Mouse (Mus musculus): Measurements from ENCODE around the gene Aarsd1. TPM values are rescaled to one million over a fixed set of nuclear protein-coding genes. Genes with fewer than 3 reads are reported as not detected.
"Not testable (repeated sequence)": the region's sequence is repeated elsewhere in the genome, so short reads cannot be mapped to it uniquely, and the experiment has no call there.

Aarsd1 gene
- 10 to 100 TPM; 21.8 to 38.2 TPM for total RNA-seq (2021)
- polyA plus RNA-seq (2012; rRNA removed): 25.0 and 28.1 TPM in 2 replicates
- long read RNA-seq, transcript Aarsd1-201 (12 exons, 1,516 nt): major isoform, 62 of 71 reads
- long read RNA-seq, partial matches to known transcripts: 6 of 71 reads
- long read RNA-seq, other reads (novel, unspliced or antisense): 3 of 71 reads

- DNase-seq: peak; percentile 93
Measured at GRCm38 (mm10) chr11:101417101-101417855, at the start of gene Aarsd1. Aarsd1 (minus strand) TSS chr11:101417615.

GRCm38 (mm10) chr11:101466552-101466950 lies 49.1 kb upstream of the Aarsd1 start:
- not testable (repeated sequence) for DNase-seq

GRCm38 (mm10) chr11:101465869-101466551 lies 48.6 kb upstream of the Aarsd1 start, which contains the start of gene Vat1:
Vat1 (minus strand) TSS chr11:101466230.
- peak; percentile 87 for DNase-seq

- peak; percentile 82 for DNase-seq
Measured at GRCm38 (mm10) chr11:101465101-101465868, 47.9 kb upstream of the Aarsd1 start.

GRCm38 (mm10) chr11:101464211-101465100 lies 47.0 kb upstream of the Aarsd1 start, which contains the start of gene Rnd2:
Rnd2 (plus strand) TSS chr11:101464999.
- DNase-seq: peak; percentile 75

GRCm38 (mm10) chr11:101462583-101463440 lies 45.4 kb upstream of the Aarsd1 start:
- DNase-seq: no peak

GRCm38 (mm10) chr11:101462141-101462540 lies 44.7 kb upstream of the Aarsd1 start:
- no peak for DNase-seq

- no peak for DNase-seq
Measured at GRCm38 (mm10) chr11:101460321-101460720, 42.9 kb upstream of the Aarsd1 start.

- DNase-seq: peak; percentile 62
Measured at GRCm38 (mm10) chr11:101459716-101460115, 42.3 kb upstream of the Aarsd1 start.

GRCm38 (mm10) chr11:101458217-101458616 lies 40.8 kb upstream of the Aarsd1 start:
- DNase-seq: no peak

GRCm38 (mm10) chr11:101457631-101458030 lies 40.2 kb upstream of the Aarsd1 start:
- no peak for DNase-seq

- DNase-seq: no peak
Measured at GRCm38 (mm10) chr11:101455627-101456026, 38.2 kb upstream of the Aarsd1 start.

- DNase-seq: no peak
Measured at GRCm38 (mm10) chr11:101454702-101455101, 37.3 kb upstream of the Aarsd1 start.

GRCm38 (mm10) chr11:101452093-101452774 lies 34.8 kb upstream of the Aarsd1 start:
- DNase-seq: no peak

GRCm38 (mm10) chr11:101451536-101451935 lies 34.1 kb upstream of the Aarsd1 start:
- DNase-seq: no peak

GRCm38 (mm10) chr11:101450394-101450793 lies 33.0 kb upstream of the Aarsd1 start:
- no peak for DNase-seq

GRCm38 (mm10) chr11:101449596-101449995 lies 32.2 kb upstream of the Aarsd1 start:
- DNase-seq: not testable (repeated sequence)

- no peak for DNase-seq
Measured at GRCm38 (mm10) chr11:101448899-101449298, 31.5 kb upstream of the Aarsd1 start.

GRCm38 (mm10) chr11:101448274-101448746 lies 30.9 kb upstream of the Aarsd1 start, which contains the start of gene Ifi35:
Ifi35 (plus strand) TSS chr11:101448407.
- DNase-seq: peak; percentile 91

Measured in adrenal gland, adult 2 months (tissue).